Mouse (Mus musculus) cerebellum, adult 18-20 months (tissue): ENCODE measurements at regions not wholly inside any gene's neighbourhood (a gene's known extent, or its start where the extent isn't known, plus 50 kb on each side); places are given as distances from the start of the nearest gene placed in this dataset.
A peak's percentile ranks its signal among the peaks of the same experiment; 100 is the strongest.
"Not testable (repeated sequence)": the region's sequence is repeated elsewhere in the genome, so short reads cannot be mapped to it uniquely, and the experiment has no call there.

Experiments used
- DNase-seq, 2 experiments: peaks; one replicate each; pipeline ENCODE4 v3.0.0; 2021

GRCm38 (mm10) chr15:31989593-31990290 is 187.3 kb upstream of the Tas2r119 start:
- DNase-seq: peak; percentile 93 to 94

DNA sequence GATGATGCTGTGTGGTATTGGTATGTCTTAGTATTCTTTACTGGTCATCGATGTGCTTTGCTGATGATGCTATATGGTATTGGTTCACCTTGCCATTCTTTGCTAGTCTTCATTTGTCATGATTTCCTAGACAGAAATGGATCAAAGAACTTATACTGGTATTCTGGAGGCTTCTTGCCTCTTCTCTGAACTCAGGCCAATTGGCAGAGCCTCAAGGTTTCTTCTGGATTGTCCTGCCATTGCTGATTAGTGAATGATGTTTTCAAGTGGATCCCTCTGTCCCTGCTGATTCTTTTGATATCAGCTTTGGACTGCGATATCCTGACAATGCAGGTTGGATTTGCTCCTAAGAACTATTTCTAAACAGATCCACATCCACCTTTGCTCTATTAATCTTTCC is 179.1 kb upstream of the Tas2r119 start:
- no peak for DNase-seq

DNA sequence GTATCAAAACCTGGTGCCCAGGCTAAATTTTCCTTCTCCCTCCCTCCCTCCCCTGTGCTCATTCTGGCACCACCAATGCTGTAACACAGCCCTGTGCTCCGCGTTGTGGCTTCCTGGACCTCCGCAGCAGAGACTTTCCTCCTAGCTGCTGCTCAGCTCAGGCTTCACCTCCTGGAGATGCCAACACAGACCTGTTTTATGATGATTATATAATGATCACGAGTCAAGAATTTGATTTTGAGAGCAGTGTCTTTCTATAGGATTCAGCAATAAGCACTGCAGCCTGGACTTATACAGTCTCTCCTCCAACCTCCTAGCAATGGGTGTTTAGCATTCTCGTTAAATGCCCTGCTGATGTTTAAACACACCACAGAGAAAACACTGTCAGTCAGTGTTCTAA is 177.5 kb upstream of the Tas2r119 start:
- DNase-seq: peak; percentile 40 to 41

GRCm38 (mm10) chr15:32002950-32003422 is 174.1 kb upstream of the Tas2r119 start:
- peak; percentile 50 to 51 for DNase-seq

GRCm38 (mm10) chr15:32003489-32003888 is 173.6 kb upstream of the Tas2r119 start:
- no peak for DNase-seq

GRCm38 (mm10) chr15:32005986-32006385 is 171.1 kb upstream of the Tas2r119 start:
- no peak for DNase-seq

- DNase-seq: no peak
These were observed 167.3 kb upstream of the Tas2r119 start for GRCm38 (mm10) chr15:32009818-32010217.

GRCm38 (mm10) chr15:32012044-32012443 is 165.0 kb upstream of the Tas2r119 start:
- peak; percentile 31 to 51 for DNase-seq

- DNase-seq: no peak
These were observed 164.3 kb upstream of the Tas2r119 start for GRCm38 (mm10) chr15:32012838-32013237.

- no peak for DNase-seq
These were observed 161.9 kb upstream of the Tas2r119 start for GRCm38 (mm10) chr15:32015169-32015568.

DNA sequence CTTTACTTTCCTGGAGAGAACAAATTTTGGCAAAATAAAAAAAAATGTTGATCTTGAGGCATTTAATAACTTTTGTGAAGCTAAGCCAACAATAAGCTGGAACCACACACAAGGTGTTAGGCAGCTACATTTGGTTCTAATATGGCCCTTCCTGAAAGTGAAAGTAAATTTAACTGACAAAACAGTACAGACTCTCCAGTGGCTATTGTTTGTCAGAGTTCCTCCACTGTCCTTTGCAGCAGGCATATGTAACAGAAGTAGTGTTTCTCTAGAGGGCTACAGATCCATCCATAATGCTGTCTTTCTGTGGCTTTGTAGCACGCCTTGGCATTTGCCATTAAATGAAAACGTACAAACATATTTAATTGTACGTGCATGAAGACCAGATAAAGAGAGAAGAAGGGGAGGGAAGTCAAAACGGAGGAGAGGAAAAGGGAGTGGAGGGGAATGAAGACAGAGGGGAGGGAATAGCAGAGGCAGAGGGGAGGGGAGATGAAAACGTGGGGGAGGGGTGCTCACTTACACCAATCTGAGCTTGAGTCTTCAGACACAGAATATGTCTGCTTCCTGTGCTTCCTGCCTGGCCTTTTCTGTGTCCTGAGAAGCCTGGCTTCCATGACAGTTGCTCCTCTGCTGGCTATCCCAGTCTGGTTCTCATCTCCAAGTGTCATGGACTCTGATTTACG is 156.6 kb upstream of the Tas2r119 start:
- DNase-seq: no peak

DNA sequence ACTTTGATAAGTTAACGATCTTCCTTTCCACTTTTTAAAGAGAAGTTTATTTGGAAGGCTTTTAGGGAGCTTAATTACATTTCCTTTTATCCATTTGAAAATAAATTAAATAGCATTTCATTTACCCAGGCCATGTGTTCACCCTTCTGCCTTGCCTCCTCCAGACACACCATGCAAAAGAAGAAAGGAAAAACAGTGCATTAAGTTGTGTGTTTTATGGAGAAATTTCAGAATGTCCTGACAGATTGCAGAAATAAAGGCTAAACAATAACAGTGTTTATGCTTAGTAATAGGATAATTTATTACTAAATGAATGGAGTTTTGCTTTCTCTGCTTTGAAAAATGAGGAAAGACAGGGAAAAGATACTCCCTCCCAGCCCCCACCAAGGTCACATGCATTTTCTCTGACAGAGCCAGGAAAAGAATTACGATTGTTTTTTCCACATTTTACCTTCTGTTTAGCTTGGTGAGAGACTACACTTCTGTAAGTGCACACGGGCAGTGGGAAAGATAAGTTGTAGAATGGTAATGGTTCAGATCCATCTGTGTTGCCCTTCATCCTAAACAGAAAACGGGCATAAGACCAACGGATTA is 156.0 kb upstream of the Tas2r119 start:
- no peak for DNase-seq

- no peak for DNase-seq
These were observed 143.0 kb upstream of the Tas2r119 start for GRCm38 (mm10) chr15:32034091-32034490.

- DNase-seq: no peak
These were observed 142.3 kb upstream of the Tas2r119 start for GRCm38 (mm10) chr15:32034790-32035189.

- peak; percentile 83 to 86 for DNase-seq
These were observed 135.3 kb upstream of the Tas2r119 start for GRCm38 (mm10) chr15:32041764-32042163.

DNA sequence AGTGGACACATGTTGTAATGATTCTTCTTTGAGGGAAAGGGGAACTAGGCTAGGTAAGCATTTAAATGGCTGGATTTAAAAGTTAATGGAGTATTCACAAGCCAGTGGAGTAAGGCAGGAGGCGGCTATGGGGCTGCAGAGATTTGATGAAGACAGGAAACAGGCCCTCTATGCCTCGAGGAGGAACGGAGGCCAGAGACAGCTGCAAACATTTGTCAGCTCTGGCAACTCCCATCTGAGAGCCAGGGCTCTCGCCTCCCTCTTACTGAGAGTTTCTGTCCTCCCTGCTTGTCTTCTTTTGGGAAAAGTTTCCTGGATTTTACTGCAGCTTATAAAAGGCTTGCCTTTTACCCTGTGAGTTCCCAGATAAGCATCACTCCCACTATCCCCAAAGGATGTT is 134.9 kb upstream of the Tas2r119 start:
- peak in 1 of 2 experiments; percentile 22 for DNase-seq

DNA sequence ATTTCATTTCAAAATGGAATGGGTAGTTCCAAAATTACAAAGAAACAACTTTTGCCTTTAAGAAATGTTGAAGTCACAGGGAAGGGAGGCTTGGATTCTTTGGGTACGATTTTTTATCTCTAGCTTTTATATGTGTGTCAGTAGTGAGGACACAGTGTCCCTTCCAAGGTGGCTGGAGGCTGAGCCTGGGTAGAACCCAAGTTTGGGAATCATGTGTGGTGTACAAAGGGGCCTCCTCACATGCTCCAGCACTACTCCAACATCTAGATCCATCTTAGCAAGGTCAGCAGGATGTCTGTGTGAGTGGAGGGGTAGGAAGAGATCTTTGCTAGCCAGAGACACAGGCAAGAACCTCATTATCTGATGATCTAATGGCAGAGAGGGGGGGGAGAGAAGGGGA is 134.5 kb upstream of the Tas2r119 start:
- DNase-seq: no peak

GRCm38 (mm10) chr15:32043207-32043606 is 133.9 kb upstream of the Tas2r119 start:
- no peak for DNase-seq

DNA sequence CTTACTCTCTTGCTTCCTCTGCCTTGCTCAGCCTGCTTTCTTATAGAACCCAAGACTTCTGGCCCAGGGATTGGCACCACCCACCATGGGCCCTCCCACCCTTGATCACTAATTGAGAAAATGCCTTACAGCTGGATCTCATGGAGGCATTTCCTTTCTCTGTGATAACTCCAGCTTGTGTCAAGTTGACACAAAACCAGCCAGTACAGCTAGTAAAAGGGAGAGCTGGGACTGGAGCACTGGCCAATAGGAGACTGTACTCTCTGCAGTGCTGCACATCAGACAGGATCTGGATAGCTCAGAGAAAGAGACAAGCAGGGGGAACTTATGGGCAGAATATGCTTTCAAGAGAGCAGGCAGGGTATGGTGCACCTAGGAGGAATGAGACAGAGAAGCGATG is 133.4 kb upstream of the Tas2r119 start:
- DNase-seq: not testable (repeated sequence)

DNA sequence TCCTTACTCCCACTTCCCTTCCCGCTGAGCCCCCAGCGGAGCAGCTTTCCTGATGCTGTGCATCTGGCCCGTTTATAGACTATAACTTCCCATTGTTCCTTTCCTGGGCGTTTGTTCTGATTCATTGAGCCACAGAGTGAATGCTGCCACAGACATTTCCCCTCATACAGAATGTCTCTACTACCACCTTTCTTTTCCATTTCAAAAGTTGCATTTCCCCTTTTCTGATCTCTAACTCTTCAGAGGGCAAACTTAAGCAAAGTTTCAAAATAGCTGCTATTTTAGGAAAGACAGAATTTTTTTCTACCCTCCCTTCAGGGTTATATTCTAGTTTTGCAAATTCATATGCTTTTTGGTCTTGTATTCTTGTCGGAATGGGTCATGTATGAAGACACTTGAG is 128.3 kb upstream of the Tas2r119 start:
- no peak for DNase-seq

DNA sequence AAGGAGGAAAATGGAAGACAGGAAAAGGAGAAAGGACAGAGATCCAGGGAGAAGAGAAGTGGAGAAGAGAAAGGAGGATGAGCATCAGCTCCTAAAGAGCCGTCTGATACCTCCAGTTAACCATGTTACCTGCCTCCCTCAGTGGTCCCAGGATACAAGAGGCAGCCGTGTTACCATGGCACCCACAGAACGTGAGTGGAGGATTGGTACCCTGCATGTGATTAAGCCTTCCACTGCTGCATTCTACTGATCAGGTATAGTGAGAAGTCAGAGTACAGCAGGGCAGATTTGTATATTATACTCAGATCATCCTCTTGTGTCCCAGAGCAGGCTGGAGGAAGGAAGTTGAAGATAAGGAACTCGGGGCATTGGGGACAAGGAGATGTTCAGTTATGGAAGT is 115.5 kb upstream of the Tas2r119 start:
- DNase-seq: no peak

GRCm38 (mm10) chr15:32082109-32082508 is 95.0 kb upstream of the Tas2r119 start:
- DNase-seq: peak; percentile 10 to 17

DNA sequence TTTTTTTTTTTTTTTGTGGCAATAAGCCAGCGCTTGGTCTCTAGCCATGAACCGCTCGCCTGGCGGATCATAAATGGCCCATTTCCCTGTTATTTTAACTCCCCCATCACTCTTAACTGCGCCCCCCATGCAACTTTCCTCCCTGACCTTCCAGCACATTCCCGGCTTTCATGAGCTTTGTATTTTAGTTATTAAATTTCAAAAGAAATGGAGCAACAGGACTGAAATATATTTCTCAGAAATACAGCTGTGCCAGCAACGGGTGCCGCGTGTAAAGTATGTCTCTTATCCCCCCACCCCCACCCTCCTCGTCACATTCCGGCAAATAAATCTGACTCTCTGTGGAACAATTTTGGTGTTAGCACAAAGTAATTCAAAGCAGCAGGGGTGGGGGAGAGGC is 83.2 kb upstream of the Tas2r119 start:
- no peak for DNase-seq

DNA sequence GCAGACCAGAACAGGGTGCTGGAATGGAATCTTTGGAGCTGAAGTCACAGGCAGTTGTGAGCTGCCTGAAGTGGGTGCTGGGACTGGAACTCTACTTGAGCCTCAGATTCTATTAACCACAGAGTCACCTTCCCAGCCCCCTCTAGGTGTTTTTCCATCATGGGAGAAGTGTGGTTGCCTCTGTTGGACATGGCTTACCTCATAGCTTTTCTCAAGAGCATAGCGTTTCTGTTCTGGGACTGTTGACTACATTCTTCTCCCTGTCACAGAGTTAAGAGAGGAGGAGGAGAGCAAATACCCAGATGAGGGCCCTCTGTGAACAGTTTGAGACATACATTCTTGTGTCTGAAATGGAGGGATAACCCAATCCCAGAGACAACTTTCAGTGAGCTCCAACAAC is 81.5 kb upstream of the Tas2r119 start:
- DNase-seq: no peak
